Mouse (Mus musculus) embryonic fibroblast, embryonic 13.5 days (primary cell): Measurements from ENCODE around the gene Galns. TPM values are rescaled to one million over a fixed set of nuclear protein-coding genes. Genes with fewer than 3 reads are reported as not detected.

Experiments
- H3K27ac ChIP-seq: 2 replicates; pipeline ENCODE4 v1.5.1; 2012; ENCODE audit warnings: low read length, control low read depth, inconsistent platforms; ENCODE audit not compliant: insufficient read depth
- H3K4me1 ChIP-seq: 2 replicates; pipeline ENCODE4 v1.6.1; 2011; ENCODE audit warnings: low read length; ENCODE audit not compliant: control insufficient read depth, insufficient read depth
- H3K4me3 ChIP-seq: 2 replicates; pipeline ENCODE4 v1.5.1; 2011; ENCODE audit warnings: mild to moderate bottlenecking, control low read depth, low read length; ENCODE audit not compliant: insufficient read depth
- CTCF ChIP-seq: IDR thresholded peaks from 2 replicates; pipeline ENCODE4 v1.5.1; 2011; ENCODE audit warnings: mild to moderate bottlenecking, control low read depth, low read length, moderate library complexity, borderline replicate concordance; ENCODE audit not compliant: insufficient read depth
- POLR2A ChIP-seq: IDR thresholded peaks from 2 replicates; pipeline ENCODE4 v1.6.1; 2011; ENCODE audit warnings: low read depth, mild to moderate bottlenecking, control low read depth, low read length, moderate library complexity
- polyA plus RNA-seq: library from polyadenylated mRNA; stranded (reverse); fragments of >200 nt; gene quantifications from 2 replicates; pipeline ENCODE4 v1.2.4, GENCODE M21; 2011; ENCODE audit warnings: low read depth; ENCODE audit not compliant: missing spikeins, insufficient read length

Gene Galns
- polyA plus RNA-seq, 1 experiment = 15.4 TPM

GRCm38 (mm10) chr8:122586749-122587148 lies 24.5 kb downstream of the Galns start:
- Histone ChIP-seq H3K27ac (no peak overlapping the region), H3K4me3 (no peak overlapping the region), H3K4me1 (peaks cover 11% of the 10 kb centered on the region)
- TF ChIP-seq CTCF (no peak), POLR2A (no peak)

GRCm38 (mm10) chr8:122586171-122586570 lies 25.1 kb downstream of the Galns start:
- TF ChIP-seq POLR2A = no peak
- no peak for TF ChIP-seq CTCF
- Histone ChIP-seq H3K4me1 (peaks cover 11% of the 10 kb centered on the region), H3K4me3 (no peak overlapping the region), H3K27ac (no peak overlapping the region)

- TF ChIP-seq POLR2A = no peak
- no peak for TF ChIP-seq CTCF
- Histone ChIP-seq H3K27ac (peak overlapping the region; percentile 34), H3K4me1 (peaks cover 11% of the 10 kb centered on the region), H3K4me3 (no peak overlapping the region)
Observed at GRCm38 (mm10) chr8:122585411-122585891, 25.8 kb downstream of the Galns start.

DNA sequence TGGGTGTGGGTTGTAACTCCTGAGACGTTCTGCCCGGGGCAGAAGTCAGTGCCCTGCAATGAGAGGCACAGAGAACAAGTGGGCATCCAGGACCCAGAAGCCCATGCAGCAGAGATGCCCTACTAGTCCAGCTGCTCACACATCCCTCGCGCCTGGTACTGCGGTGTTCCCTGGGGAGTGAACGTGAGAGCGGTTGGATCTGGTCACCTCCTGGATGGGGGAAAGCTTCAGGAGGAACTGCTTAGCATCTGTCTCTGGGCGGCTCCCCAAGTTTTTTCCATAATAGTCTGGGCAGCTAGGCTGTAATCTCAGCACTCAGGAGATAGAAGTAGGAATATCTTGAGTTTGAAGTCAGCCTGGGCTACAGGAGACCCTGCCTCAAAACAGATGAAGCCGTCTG lies 26.3 kb downstream of the Galns start:
- H3K4me3 ChIP-seq = no peak overlapping the region
- TF ChIP-seq POLR2A (no peak), CTCF (no peak)
- peaks cover 11% of the 10 kb centered on the region for H3K4me1 ChIP-seq
- H3K27ac ChIP-seq = peak overlapping the region; percentile 34; the same call in 1 of the 2 replicates

DNA sequence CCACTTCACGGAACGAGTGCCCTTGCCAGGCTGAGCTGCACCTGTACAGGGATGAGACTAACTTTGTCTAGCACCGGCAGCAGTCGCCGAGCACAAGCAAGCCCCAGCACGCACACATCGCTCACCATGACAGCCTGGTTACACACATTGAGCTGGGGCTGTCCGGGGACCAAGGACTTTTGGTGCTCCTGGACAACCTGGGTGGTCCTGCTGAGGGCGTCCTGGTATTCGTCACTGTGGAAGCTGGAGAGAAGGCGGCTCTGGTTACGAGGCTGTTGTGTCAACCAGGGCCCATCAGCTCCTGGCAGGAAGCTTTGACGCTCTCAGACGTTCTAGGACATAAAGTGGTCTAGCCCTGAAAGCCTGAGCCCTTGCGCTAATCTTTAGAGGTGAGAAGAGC lies 30.3 kb downstream of the Galns start:
- TF ChIP-seq POLR2A = no peak
- TF ChIP-seq CTCF = no peak
- peaks cover 11% of the 10 kb centered on the region for H3K4me1 ChIP-seq
- H3K4me3 ChIP-seq = no peak overlapping the region
- no peak overlapping the region for H3K27ac ChIP-seq

DNA sequence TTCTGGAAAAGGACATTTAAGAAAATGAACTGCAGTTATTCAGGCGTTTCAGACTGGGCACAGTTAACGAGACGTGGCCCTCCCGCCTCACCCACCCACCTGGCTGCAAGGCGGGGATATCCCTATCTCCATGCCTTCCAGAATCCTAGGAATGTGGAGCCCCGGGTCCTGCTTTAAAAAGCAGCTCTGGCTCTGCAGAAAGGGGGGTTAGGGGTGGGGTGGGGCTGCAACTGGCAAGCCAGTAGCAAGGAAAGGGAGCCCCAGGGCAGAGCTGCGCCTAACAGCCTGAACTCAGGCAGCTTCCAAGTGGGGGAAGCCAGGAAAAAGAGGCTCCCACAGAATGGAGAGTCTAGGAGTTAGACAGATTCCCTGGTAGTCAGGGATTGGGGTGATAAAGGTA lies 32.1 kb downstream of the Galns start:
- Histone ChIP-seq H3K4me3 (no peak overlapping the region), H3K27ac (no peak overlapping the region), H3K4me1 (peaks cover 8% of the 10 kb centered on the region; the same call in 1 of the 2 replicates)
- no peak for TF ChIP-seq CTCF
- no peak for TF ChIP-seq POLR2A

DNA sequence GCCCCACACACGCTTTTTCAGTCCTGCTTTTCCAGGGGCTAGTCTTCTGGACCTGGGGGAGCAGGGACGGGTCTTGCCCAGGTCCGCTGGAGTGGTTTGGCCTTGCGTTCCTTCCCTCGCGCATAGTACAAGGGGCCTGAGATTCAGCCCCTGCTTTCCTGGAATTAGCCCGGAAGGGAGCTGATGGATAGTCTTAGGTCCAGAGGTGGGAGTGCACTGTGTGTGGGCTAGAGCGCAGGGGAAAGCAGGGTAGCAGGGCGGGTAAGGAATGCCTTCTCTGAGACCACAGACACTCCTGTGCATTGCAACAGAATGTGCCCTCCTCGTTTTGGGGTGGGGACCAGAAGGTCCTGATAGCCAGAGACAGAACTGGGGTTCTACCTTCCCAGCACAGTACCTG lies 34.1 kb downstream of the Galns start:
- Histone ChIP-seq H3K4me1 (peaks cover 8% of the 10 kb centered on the region; the same call in 1 of the 2 replicates), H3K27ac (no peak overlapping the region), H3K4me3 (no peak overlapping the region)
- TF ChIP-seq CTCF (no peak), POLR2A (no peak)

- H3K27ac ChIP-seq = no peak within 1 kb of the TSS
- TF ChIP-seq CTCF = no peak
- TF ChIP-seq POLR2A = peak; percentile 96
- peak within 1 kb of the TSS; percentile 73 for H3K4me3 ChIP-seq
- peaks cover 8% of the 10 kb centered on the region; the same call in 1 of the 2 replicates for H3K4me1 ChIP-seq
Observed at GRCm38 (mm10) chr8:122576648-122577022, 34.6 kb downstream of the Galns start, which contains the start of gene Aprt. TSS of gene Aprt (minus strand) at chr8:122576909.

GRCm38 (mm10) chr8:122575735-122576647 lies 35.3 kb downstream of the Galns start:
- Histone ChIP-seq H3K4me3 (peak overlapping the region; percentile 73), H3K27ac (no peak overlapping the region), H3K4me1 (peaks cover 8% of the 10 kb centered on the region; the same call in 1 of the 2 replicates)
- TF ChIP-seq POLR2A (no peak; the same call in none of the 2 replicates), CTCF (no peak)

DNA sequence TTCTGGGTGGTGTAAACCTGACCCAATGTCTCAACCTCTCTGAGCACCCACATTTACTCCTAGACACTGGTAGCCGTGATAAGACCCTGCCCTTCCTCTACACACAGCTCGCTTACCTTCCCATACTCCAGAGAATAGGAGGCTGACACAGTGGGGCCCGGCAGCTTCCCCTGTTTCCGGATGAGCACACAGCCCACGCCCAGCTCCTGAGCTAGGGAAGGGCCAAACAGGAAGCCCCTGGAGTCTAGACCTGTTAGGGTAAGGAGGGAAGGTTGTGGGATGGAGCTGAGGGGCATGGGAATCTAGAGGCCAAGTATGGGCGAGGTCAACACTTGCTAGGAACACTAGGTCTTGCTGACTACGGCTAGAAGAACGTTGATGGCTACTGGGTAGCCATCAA lies 36.0 kb downstream of the Galns start:
- TF ChIP-seq POLR2A (no peak), CTCF (no peak)
- Histone ChIP-seq H3K27ac (no peak overlapping the region), H3K4me3 (peak overlapping the region; percentile 73), H3K4me1 (peaks cover 8% of the 10 kb centered on the region; the same call in 1 of the 2 replicates)
